Mouse (Mus musculus) right cerebral cortex, adult 18-20 months (tissue): ENCODE data around the gene Cpt1c.

Experiments used
- DNase-seq: peaks from one replicate; pipeline ENCODE4 v3.0.0; 2022; ENCODE audit warnings: mixed read lengths

Cpt1c gene

GRCm38 (mm10) chr7:44915314-44915713, 59.3 kb downstream of the Cpt1c start:
- no peak for DNase-seq

- no peak for DNase-seq
Observed at GRCm38 (mm10) chr7:44914396-44914795, 60.3 kb downstream of the Cpt1c start.
